Mouse (Mus musculus) limb, embryonic 14.5 days (tissue): ENCODE measurements around the gene Fer1l5. TPM values are rescaled to one million over a fixed set of nuclear protein-coding genes. Genes with fewer than 3 reads are reported as not detected.

Experiments
- ATAC-seq: fragments of 200-750 bp; cut with Nextera tagmentation; 2 replicates; pipeline ENCODE4 v1.8.0; 2017; ENCODE audit warnings: low read depth, moderate number of reproducible peaks, moderate TSS enrichment; ENCODE audit not compliant: low FRiP score
- DNase-seq: peaks from one replicate; pipeline ENCODE4 v3.0.0-alpha.2; 2015; ENCODE audit warnings: low spot score
- H3K27ac ChIP-seq: fragments of 300-500 bp; sonication (generic); replicated peaks from 2 replicates; pipeline ENCODE4 v1.5.1; 2014; ENCODE audit warnings: low read depth, mild to moderate bottlenecking, low read length, moderate library complexity, mixed read lengths
- H3K27me3 ChIP-seq: fragments of 300-500 bp; sonication (generic); 2 replicates; pipeline ENCODE4 v1.6.1; 2014; ENCODE audit warnings: low read length, mixed read lengths; ENCODE audit not compliant: control insufficient read depth, insufficient read depth
- H3K36me3 ChIP-seq: fragments of 300-500 bp; sonication (generic); 2 replicates; pipeline ENCODE4 v1.6.1; 2014; ENCODE audit warnings: mild to moderate bottlenecking, low read length, moderate library complexity, mixed read lengths; ENCODE audit not compliant: control insufficient read depth, insufficient read depth
- H3K4me1 ChIP-seq: fragments of 300-500 bp; sonication (generic); 2 replicates; pipeline ENCODE4 v1.6.1; 2014; ENCODE audit warnings: antibody characterized with exemption, low read length, mixed read lengths; ENCODE audit not compliant: control insufficient read depth, insufficient read depth
- H3K4me2 ChIP-seq: fragments of 300-500 bp; sonication (generic); replicated peaks from 2 replicates; pipeline ENCODE4 v1.6.1; 2014; ENCODE audit warnings: low read depth, mild to moderate bottlenecking, low read length, moderate library complexity; ENCODE audit not compliant: severe bottlenecking
- H3K4me3 ChIP-seq: fragments of 300-500 bp; sonication (generic); replicated peaks from 2 replicates; pipeline ENCODE4 v1.5.1; 2014; ENCODE audit warnings: low read length
- H3K9ac ChIP-seq: fragments of 300-500 bp; sonication (generic); 2 replicates; pipeline ENCODE4 v1.6.1; 2014; ENCODE audit warnings: mild to moderate bottlenecking, low read depth, low read length, moderate library complexity; ENCODE audit not compliant: severe bottlenecking
- H3K9me3 ChIP-seq: fragments of 300-500 bp; sonication (generic); 2 replicates; pipeline ENCODE4 v1.6.1; 2016; ENCODE audit warnings: low read length; ENCODE audit not compliant: control insufficient read depth
- POLR2A ChIP-seq: fragments of 200-500 bp; IDR thresholded peaks from 2 replicates; pipeline ENCODE4 v1.8.0; 2012; ENCODE audit warnings: inconsistent platforms, mild to moderate bottlenecking, moderate library complexity, borderline replicate concordance; ENCODE audit not compliant: insufficient read depth, insufficient read length; ENCODE audit errors: extremely low read depth
- WGBS: fragments of 180-500 bp; shearing (Covaris S2); extraction: QIAGEN DNeasy Blood & Tissue Kit; methylation state at CpG from one replicate; pipeline ENCODE4 v1.1.7; 2014; 5-methylcytosine and 5-hydroxymethylcytosine counted together
- polyA plus RNA-seq, 2 experiments: library from polyadenylated mRNA; depleted of rRNA in 1 of 2; stranded (reverse) in 1 of 2; unstranded in 1 of 2; fragments of >200 nt; fragmentation: Nextera tagmentation in 1 of 2; extraction: Ambion mirVana in 1 of 2; gene quantifications; 2 replicates each; pipeline versions ENCODE4 v1.2.1 to v1.2.3; 2012 to 2014

The Fer1l5 gene
- polyA plus RNA-seq, 2 experiments, result 0.03 to 0.50 TPM

GRCm38 (mm10) chr1:36367698-36368097 is 4.4 kb upstream of the Fer1l5 start:
- DNase-seq (no peak), ATAC-seq (no peak)
- H3K27ac ChIP-seq, result no peak overlapping the region
- peak overlapping the region; percentile 65 for H3K4me2 ChIP-seq
- WGBS, result 63% methylated on average over 12 of the region's 12 CpGs
- H3K4me3 ChIP-seq, result peak overlapping the region; percentile 91
- no peaks in the 10 kb centered on the region for H3K27me3 ChIP-seq
- H3K36me3 ChIP-seq, result peaks cover 22% of the 10 kb centered on the region
- peak overlapping the region; percentile 98 for H3K9ac ChIP-seq
- no peak for TF ChIP-seq POLR2A
- no peaks in the 10 kb centered on the region for H3K9me3 ChIP-seq
- H3K4me1 ChIP-seq, result peaks cover 11% of the 10 kb centered on the region

GRCm38 (mm10) chr1:36368112-36368968 is 3.8 kb upstream of the Fer1l5 start:
- ATAC-seq, result peak; percentile 86
- WGBS, result 11% methylated on average over 20 of the region's 55 CpGs
- Histone ChIP-seq H3K9me3 (no peaks in the 10 kb centered on the region), H3K4me3 (peak overlapping the region; percentile 91), H3K9ac (peak overlapping the region; percentile 98), H3K36me3 (peaks cover 22% of the 10 kb centered on the region), H3K27me3 (no peaks in the 10 kb centered on the region), H3K4me1 (peaks cover 11% of the 10 kb centered on the region), H3K27ac (peak overlapping the region; percentile 82), H3K4me2 (peak overlapping the region; percentile 65)
- DNase-seq, result peak; percentile 29
- no peak for TF ChIP-seq POLR2A

GRCm38 (mm10) chr1:36368969-36369645 is 3.0 kb upstream of the Fer1l5 start, which contains the start of gene Kansl3:
Gene Kansl3, minus strand, starts transcription at chr1:36369181.
- Histone ChIP-seq H3K9me3 (no peaks in the 10 kb centered on the region), H3K27me3 (no peaks in the 10 kb centered on the region), H3K9ac (peak within 1 kb of the TSS; percentile 98), H3K27ac (peak within 1 kb of the TSS; percentile 82), H3K36me3 (peaks cover 16% of the 10 kb centered on the region), H3K4me3 (peak within 1 kb of the TSS; percentile 91), H3K4me1 (peaks cover 11% of the 10 kb centered on the region), H3K4me2 (peak within 1 kb of the TSS; percentile 65)
- WGBS, result 5% methylated on average over 47 of the region's 61 CpGs
- peak; percentile 93 for TF ChIP-seq POLR2A
- DNase-seq (peak; percentile 83), ATAC-seq (peak; percentile 89)

DNA sequence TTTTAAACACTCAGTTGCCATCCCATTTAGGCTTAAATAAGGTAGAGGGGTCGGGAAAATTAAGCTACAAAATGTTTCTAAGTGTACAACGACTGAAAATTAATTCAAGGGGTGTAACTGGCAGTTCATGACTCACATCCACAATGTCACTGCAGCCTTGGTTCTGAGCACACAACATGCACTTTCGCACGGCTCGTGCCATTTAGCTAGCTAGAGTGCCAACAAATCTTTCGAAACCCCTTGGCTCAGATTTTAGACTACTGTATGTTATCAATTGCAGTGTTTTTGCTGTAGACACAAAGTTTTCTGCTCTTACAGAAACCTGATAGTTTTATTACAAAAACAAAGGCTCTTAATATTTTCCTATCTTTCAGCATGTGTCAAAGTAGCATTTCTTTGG is 1.2 kb upstream of the Fer1l5 start:
- no peaks in the 10 kb centered on the region for H3K9me3 ChIP-seq
- peaks cover 3% of the 10 kb centered on the region; the same call in 1 of the 2 replicates for H3K36me3 ChIP-seq
- peaks cover 11% of the 10 kb centered on the region for H3K4me1 ChIP-seq
- no peak overlapping the region for H3K4me2 ChIP-seq
- no peaks in the 10 kb centered on the region for H3K27me3 ChIP-seq
- no peak overlapping the region for H3K4me3 ChIP-seq
- DNase-seq (no peak), ATAC-seq (no peak)
- WGBS, result 79% methylated on average over 6 of the region's 6 CpGs
- no peak overlapping the region for H3K9ac ChIP-seq
- TF ChIP-seq POLR2A, result no peak
- no peak overlapping the region for H3K27ac ChIP-seq

- Histone ChIP-seq H3K4me3 (no peak overlapping the region), H3K4me2 (no peak overlapping the region), H3K9me3 (no peaks in the 10 kb centered on the region), H3K36me3 (no peaks in the 10 kb centered on the region), H3K27me3 (no peaks in the 10 kb centered on the region), H3K27ac (no peak overlapping the region), H3K4me1 (no peaks in the 10 kb centered on the region), H3K9ac (no peak overlapping the region)
- no peak for DNase-seq
- WGBS, result 80% methylated on average over 6 of the region's 6 CpGs
- ATAC-seq, result no peak
- TF ChIP-seq POLR2A, result no peak
These were observed 6.8 kb downstream of the Fer1l5 start for GRCm38 (mm10) chr1:36378880-36379279.
